Comparison of ENCODE assay signal across 8 mouse cellular contexts in genomic region chr6:61063129-61063528, GRCm38 (mm10).
A peak's percentile ranks its signal among the peaks of the same experiment; 100 is the strongest.
DNase-seq lines count a peak whose midpoint lies in the region; ATAC-seq and TF ChIP-seq lines count a peak whose summit lies in the region.
"Had no signal": no experiment of that assay in that cellular context is flagged by ENCODE, and none has a peak within 500 bp of the region (broad histone marks: within the 10 kb centered on the region; RNA-seq: fewer than 3 reads in every experiment).

No protein-coding gene starts in this region.

- no peak overlapping the region for H3K4me2 ChIP-seq in hindbrain, postnatal 0 days (ENCODE audit: low read depth, low read length)
- H3K4me2 ChIP-seq in hindbrain, embryonic 13.5 days: no peak overlapping the region
- H3K4me2 ChIP-seq: lung, embryonic 15.5 days had no signal

- peak; percentile 77 for DNase-seq in hindbrain, postnatal 0 days (ENCODE audit: low spot score)
- DNase-seq in A20 (ENCODE audit: low read depth, low spot score) (peak; percentile 43), Patski (ENCODE audit: low read depth, low spot score) (no peak)
- DNase-seq in layer of hippocampus, adult 2 months (ENCODE audit: low spot score in 2 of 2): peak; percentile 23 to 39
- DNase-seq in right cerebral cortex, postnatal 4 days: peak; percentile 17
- no peak for DNase-seq in ovary, adult 18-20 months (ENCODE audit: low spot score)

- 24% methylated on average over 4 of the region's 4 CpGs for WGBS in hindbrain, postnatal 0 days
- WGBS in hindbrain, embryonic 13.5 days: 35% methylated on average over 4 of the region's 4 CpGs

- H3K9me3 ChIP-seq in hindbrain, postnatal 0 days (ENCODE audit: low read length): no peaks in the 10 kb centered on the region
- no peaks in the 10 kb centered on the region for H3K9me3 ChIP-seq in hindbrain, embryonic 13.5 days
- H3K9me3 ChIP-seq: lung, embryonic 15.5 days had no signal

- no peaks in the 10 kb centered on the region for H3K4me1 ChIP-seq in hindbrain, postnatal 0 days (ENCODE audit: insufficient read depth, low read length)
- H3K4me1 ChIP-seq in hindbrain, embryonic 13.5 days (replicated peaks): peaks cover 18% of the 10 kb centered on the region

- no peaks in the 10 kb centered on the region for H3K27me3 ChIP-seq in hindbrain, postnatal 0 days (ENCODE audit: insufficient read depth, low read length)
- no peaks in the 10 kb centered on the region for H3K27me3 ChIP-seq in hindbrain, embryonic 13.5 days
- H3K27me3 ChIP-seq in Patski: peaks cover 6% of the 10 kb centered on the region
- H3K27me3 ChIP-seq: lung, embryonic 15.5 days had no signal

- ATAC-seq in hindbrain, postnatal 0 days: no peak
- ATAC-seq in hindbrain, embryonic 13.5 days (ENCODE audit: low FRiP score): no peak
- no peak for ATAC-seq in Patski

- in situ Hi-C loops in Patski (cut with MboI; ENCODE audit: low pct_unique_long_range_greater_than_20kb): loop anchor here (5.0 kb wide), 1 partner anchor 239 kb away; no protein-coding TSS in a partner anchor

- CTCF ChIA-PET in Patski (lab: Charles Lee): interaction anchor here (0.7 to 1.9 kb wide), 6 partner anchors 65 to 247 kb away, joined by 3 to 5 read pairs (median 3); no protein-coding TSS in a partner anchor

- no peak overlapping the region for H3K4me3 ChIP-seq in hindbrain, postnatal 0 days (ENCODE audit: low read length)
- H3K4me3 ChIP-seq in hindbrain, embryonic 13.5 days: no peak overlapping the region
- H3K4me3 ChIP-seq in layer of hippocampus, adult 2 months: no peak overlapping the region
- H3K4me3 ChIP-seq: lung, embryonic 15.5 days had no signal

- TF ChIP-seq CTCF in hindbrain, postnatal 0 days (IDR thresholded peaks at IDR 0.05; ENCODE audit: low read depth): peak; percentile 74
- peak; percentile 56 for TF ChIP-seq CTCF in Patski (IDR thresholded peaks at IDR 0.05)
- TF ChIP-seq CTCF in layer of hippocampus, adult 2 months (conservative IDR thresholded peaks at IDR 0.05): peak; percentile 82

- H3K9ac ChIP-seq in hindbrain, postnatal 0 days (replicated peaks; ENCODE audit: low read length): no peak overlapping the region
- no peak overlapping the region for H3K9ac ChIP-seq in hindbrain, embryonic 13.5 days
- H3K9ac ChIP-seq: lung, embryonic 15.5 days had no signal

- no peak overlapping the region for H3K27ac ChIP-seq in hindbrain, postnatal 0 days
- no peak overlapping the region for H3K27ac ChIP-seq in hindbrain, embryonic 13.5 days
- H3K27ac ChIP-seq in layer of hippocampus, adult 2 months: no peak overlapping the region
- H3K27ac ChIP-seq: lung, embryonic 15.5 days had no signal

- POLR2A ChIA-PET in Patski (lab: Charles Lee): interaction anchor here (0.7 kb wide), 1 partner anchor 196 kb away, joined by 4 read pairs; no protein-coding TSS in a partner anchor

- no peaks in the 10 kb centered on the region for H3K36me3 ChIP-seq in hindbrain, postnatal 0 days (ENCODE audit: insufficient read depth, low read length)
- H3K36me3 ChIP-seq in hindbrain, embryonic 13.5 days: no peaks in the 10 kb centered on the region
- H3K36me3 ChIP-seq: lung, embryonic 15.5 days had no signal

Comparison
In these comparisons a context has a peak if more than half of its experiments do, and no peak if none do; other contexts are left out.
1. DNase-seq: peak in hindbrain, postnatal 0 days (single experiment), A20 (single experiment), layer of hippocampus, adult 2 months (2 of 2) and right cerebral cortex, postnatal 4 days (single experiment); none in Patski (single experiment) and ovary, adult 18-20 months (single experiment).
2. Peak in every context shown above with its lines, with median percentiles within 50 percentile points of each other: CTCF ChIP-seq.